Mouse (Mus musculus) adipocyte (in vitro differentiated cells): ENCODE measurements around the gene 4933407L21Rik.

ENCODE experiments used
- DNase-seq: peaks from one replicate; pipeline ENCODE4 v3.0.0-alpha.2; 2016; ENCODE audit warnings: low spot score

4933407L21Rik gene

DNA sequence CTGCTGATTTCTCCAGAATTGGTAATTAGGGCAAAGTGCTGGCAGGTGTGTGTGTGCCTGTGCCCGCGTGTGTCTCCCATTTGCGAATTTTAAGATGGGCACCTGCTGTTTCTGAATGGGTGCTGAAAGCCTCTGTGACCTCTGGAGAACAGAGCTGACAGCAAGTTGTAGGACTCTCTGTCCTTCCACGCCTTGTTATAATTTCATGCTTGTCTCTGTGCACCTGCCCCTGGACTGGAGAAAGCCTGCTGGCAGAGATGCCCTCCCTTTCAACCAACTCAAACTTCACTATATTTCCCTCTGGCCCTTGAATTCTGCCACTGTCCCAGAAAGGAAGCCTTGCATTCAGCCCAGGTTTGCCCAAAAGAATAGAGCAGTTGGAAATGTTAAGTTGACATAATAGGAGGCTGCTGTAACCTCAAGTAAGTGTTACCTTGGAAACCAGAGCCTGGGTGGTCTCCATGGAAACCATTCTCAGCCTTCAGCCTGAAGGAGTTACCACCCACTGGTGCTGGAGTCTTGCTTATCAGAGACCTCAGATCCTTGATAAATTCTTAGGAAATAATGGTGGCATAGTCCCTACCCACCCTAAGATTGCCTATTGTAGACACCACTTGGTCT, 11.3 kb upstream of the 4933407L21Rik start:
- DNase-seq, result no peak

GRCm38 (mm10) chr1:85919621-85920020, 8.7 kb upstream of the 4933407L21Rik start:
- no peak for DNase-seq

DNA sequence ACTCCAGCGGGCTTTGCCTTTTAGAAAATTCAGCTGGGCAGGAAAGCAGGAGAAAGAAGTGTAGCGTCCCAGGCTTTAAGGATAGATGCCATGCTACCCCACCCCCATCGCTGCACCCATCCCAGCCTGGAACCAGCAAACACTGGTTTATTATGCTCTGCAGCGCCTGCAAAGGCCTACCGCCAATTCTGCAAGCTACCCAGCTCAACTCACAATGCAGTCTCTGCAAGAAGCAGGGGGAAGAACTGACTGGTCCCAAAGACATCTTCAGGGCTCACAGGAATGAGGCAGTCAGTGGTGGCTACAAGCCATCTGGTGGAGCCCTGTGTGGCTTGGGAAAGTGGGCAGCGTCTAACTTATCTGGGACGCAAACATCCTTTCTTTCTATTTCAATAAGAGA, 6.6 kb upstream of the 4933407L21Rik start:
- DNase-seq, result no peak

DNA sequence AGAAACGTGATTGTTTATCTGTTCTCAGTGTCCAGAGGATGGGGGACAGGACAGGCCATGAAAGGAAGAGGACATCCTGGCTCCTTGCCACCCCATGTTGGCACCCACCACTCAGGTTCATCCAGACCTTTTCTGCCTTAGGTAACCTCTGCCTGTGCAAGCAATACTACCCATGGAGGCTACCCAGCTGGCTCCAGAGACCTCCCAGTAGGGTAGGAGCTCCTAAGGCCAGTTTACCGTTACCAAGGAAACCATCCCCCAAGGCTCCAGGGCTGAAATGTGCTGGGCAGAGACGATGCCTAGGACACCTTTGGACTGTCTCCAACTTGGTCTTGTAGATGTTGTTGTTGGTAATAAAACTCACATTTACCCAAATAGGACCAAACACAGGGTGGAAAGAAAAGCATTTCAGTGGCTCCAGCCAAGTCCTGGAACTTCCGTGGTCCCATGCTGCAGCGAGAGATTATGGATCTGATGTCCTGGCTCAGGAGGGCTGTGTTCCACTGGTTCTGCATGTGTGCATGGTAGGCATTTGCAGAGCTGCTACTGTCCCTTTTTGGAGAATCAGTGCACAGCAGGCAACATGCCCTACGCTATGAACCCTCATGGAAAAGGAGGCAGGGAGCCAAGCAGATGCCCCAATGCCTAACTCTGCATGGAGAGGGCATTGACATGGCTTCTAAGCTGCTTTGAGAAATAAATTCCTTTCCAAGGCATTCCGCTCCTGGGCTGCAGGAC, 6.0 kb upstream of the 4933407L21Rik start:
- DNase-seq, result no peak

DNA sequence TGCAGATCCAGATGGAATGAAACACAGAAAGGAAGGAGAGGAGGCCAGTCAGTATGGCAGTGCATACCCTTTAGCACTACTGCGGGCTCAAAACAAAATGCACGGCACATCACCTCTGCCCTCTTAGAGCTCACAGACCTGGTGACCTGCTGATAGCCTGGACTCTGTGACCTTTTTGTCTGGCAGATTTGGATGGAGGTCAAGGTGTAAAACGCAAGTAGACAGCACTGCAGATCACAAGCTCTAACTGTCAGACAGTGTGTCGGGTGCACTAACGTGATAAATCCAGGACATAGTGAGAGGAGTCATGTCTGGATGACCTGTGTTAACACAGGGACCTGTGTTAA, 5.4 kb upstream of the 4933407L21Rik start:
- DNase-seq, result no peak

- no peak for DNase-seq
Observed at GRCm38 (mm10) chr1:85925183-85925582, 3.1 kb upstream of the 4933407L21Rik start.

DNA sequence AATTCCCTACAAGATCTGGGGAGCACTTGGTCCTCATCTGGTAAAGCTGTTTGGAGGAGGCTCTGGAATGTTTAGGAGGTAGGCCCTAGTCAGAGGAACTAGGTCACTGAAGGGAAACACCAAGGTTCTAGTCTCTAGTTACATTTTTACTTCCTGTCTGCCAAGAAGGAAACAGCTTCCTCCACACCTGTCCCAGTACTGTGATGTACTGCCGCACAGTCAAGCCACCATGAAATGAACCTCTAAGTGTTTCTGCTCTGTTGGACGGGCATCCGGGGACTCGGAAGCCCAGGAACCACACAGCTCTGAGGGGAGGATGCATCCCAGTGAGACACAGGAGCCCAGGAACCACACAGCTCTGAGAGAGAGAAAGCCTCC, 394 bp downstream of the 4933407L21Rik start:
- no peak for DNase-seq

DNA sequence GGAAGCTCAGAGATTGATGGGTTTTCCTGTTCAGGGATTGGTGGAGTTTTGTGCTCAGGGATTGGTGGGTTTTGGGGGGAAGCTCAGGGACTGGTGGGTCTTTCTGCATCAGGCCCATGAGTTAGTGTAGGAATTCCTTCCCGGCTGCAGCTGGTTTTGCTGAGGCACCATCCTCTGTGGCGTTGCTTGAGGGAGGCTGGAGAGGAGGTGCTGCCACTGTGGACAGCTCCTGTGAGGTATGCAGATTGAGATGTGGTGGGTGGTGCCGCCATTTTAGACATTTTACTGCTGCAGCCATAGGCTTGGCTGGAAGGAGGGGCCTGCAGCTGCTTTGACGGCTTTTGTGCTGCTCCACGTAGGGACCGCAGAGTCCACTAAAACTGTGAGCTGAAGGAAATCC, 1.1 kb downstream of the 4933407L21Rik start:
- DNase-seq, result no peak

- DNase-seq, result no peak
Observed at GRCm38 (mm10) chr1:85931170-85931569, 2.9 kb downstream of the 4933407L21Rik start.

DNA sequence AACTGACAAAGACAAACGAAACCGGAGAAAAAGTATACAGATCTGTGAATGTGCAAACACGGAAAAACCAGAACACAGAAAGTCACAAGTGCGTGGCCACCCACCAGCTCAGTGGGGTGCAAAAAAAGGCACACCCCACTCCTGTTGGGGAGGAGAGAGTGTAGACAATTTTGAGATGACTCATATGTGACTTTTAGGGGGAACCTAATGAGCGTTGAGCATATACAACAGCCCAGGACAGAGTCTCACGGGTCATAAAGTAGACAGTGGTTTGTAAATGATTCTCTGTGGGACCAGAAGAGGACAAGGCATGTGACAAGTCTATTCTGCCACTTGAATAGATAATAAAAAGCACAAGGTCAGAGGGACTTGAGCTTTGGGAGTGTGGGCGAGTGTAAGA, 4.9 kb downstream of the 4933407L21Rik start:
- no peak for DNase-seq

DNA sequence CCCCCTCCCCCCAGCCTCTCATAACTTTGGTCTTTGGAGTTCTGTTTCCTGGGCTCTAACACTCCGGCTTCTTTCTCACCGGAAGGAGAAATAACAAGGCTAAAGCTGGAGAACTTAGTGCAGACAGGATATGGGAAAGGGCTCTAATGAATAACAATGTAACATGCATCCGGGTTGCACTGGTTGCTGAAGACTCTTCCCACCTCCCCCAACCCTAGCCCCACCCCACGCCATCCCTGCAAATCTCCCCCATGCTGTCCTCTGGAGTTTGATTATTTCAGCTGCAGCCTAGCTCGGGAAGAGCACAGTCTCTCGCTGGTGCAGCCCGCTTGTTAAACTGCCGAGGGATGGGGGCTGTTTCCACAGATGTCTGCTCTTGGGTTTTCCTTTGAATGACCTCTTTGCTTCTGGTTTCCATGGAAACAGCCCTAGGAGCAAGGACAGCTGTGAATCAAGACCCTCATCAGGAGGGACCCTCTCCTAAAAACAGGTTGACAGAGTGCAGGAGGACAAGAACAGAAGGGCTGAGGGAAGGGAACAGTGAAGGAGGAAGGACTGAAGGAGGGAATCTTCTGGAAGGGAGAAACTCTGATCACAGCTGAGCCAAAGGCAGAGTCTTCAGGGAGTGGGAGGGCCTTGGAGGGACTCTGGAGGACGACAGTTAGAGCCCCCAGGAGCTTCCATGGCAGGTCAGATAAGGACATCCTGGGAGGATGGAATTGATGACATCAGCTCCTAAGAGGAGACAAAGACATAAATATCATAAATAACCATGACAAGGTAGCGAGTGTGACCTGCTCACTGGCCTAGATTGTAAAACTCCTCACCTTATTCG, 5.6 kb downstream of the 4933407L21Rik start:
- no peak for DNase-seq

DNA sequence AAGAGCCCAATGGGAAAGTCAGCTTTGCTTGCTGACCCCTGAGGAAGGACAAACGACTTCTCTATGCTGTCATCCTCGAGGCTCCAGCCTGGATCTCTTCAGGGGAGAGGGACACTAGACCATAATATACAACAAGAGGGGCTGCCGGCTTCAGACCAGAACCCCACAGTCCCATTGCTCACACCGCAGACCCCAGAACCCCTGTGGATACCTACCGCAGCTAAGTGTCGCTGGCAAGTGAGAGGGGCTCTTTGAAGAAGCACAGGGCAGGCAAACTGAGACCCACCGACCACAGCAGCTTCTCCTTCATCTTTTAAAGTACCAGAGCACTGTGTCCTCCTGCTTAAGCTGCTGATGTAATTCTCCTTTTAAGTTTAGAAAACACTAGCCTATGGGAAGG, 6.3 kb downstream of the 4933407L21Rik start:
- DNase-seq, result no peak

- DNase-seq, result peak; percentile 54
Observed at GRCm38 (mm10) chr1:85935148-85935852, 7.0 kb downstream of the 4933407L21Rik start.

DNA sequence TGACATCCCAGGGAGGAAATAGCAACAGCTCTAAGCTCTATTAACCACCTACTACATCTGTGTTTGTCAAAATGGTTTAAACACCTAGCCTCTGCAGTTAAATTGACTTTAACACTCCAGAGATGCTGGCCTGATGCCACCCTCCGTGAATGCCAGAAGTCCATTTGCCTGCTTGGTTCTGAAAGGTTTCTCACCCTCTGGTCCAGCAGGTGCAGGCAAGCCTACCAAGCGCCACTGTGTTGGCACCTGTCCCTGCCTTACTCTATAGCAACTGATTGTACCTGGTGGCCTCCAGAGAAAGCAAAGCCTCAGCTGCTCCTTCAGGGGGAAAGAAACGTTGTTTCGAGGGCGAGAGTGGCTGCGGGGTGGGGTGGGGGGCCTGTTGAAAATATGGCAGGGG, 8.0 kb downstream of the 4933407L21Rik start:
- no peak for DNase-seq

DNA sequence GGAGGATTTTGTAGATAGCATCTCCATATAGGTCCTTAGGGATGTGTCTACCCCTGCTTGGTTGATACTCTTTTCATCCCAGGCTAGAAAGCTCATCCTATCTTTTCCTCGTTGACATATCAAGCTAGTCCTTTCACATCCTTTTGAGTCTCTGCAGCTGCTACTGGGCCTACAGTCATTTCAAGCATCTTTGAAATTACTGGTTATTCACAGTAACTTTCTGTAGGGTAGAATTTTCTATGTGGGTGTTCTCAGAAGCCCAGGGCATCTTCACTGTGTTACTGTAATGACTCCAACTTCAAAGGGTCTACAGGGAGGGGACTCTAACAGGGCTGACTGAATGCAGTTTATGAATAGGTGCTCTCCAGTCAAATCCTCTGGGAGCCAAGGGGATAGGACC, 9.0 kb downstream of the 4933407L21Rik start:
- no peak for DNase-seq

GRCm38 (mm10) chr1:85942318-85942717, 14.0 kb downstream of the 4933407L21Rik start:
- no peak for DNase-seq

- DNase-seq, result no peak
Observed at GRCm38 (mm10) chr1:85949085-85949684, 20.9 kb downstream of the 4933407L21Rik start.

DNA sequence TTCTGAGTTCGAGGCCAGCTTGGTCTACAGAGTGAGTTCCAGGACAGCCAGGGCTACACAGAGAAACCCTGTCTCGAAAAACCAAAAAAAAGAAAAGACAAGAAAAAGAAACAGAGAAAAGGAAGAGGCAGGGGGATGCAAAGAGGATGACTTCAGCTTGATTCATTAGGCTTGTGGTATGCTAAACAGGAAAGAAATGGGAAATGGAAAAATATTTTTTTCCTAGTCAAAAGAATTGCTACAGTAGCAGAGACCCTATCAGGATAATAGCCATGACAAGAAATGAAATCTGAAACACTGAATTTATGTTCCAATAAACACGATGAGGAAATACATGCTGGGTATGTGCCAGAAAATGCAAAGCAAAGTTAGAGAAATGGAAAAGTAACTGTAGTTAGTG, 26.9 kb downstream of the 4933407L21Rik start:
- DNase-seq, result no peak

- DNase-seq, result no peak
Observed at GRCm38 (mm10) chr1:85957290-85957689, 29.0 kb downstream of the 4933407L21Rik start.

DNA sequence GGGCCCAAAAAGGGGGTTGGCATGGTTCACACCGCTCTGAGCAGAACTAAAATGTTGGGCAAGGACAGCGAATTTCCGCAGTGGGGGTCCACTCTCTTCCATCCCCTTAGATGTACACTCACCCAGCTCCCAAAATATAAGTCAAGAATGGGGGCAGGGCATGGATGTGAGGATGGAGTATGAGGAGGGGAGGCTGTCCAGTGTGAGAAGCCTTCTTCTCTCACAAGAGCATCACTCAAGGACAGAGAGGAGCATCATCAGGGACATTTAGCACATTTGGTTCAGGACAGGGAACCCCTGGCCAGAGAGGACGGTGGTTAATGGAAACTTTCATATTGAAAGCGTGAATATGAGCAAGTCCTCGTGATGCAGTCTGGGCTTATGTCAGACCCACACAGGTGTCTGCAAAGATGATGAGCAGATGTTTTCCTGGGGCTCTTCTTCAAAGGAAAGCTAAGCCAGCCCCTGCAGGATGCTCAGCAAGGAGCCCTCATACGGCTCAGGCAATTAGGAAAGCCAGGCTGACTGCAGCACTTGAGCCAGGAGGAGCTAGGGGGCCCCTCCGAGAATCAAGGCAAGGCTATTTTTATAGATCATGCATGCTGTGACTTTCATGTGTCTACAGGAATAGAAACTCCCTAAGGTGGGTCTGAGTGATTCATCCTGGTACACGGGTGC, 29.8 kb downstream of the 4933407L21Rik start:
- DNase-seq, result no peak

DNA sequence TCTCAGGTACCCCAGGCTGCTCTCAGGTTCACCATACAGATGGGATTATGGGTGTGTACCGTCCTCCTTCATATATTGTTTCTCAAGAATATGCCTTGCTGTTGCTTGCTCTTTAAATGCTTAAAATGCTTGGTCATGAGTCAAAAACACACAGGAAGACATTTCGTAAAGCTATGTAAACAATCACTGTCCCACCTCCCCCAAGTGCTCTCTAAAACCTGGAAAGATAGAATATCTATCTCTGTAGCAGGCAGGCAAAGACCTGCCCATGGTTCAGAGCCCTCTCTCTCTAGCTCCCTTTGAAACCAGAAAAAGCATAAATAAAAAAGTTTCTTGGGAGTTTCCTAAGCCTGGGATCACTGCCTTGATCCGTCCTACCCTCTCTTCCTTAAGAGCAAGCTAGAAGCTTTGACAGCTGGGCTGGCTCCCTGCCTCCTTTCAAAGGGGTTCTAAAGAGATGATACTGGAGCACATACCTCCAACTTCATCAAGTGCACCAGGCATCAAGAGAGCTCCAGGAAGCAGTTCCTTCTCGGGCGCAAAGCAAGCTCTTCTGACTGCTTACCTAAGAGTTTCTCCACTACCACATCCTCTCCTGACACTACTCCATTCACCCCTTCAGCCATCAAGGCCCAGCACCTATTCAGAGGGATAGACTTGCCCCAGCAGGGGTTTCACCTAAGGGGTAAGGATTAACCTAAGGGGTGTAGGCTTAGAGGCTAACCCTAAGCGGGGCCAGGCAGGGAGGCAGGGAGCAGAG, 31.0 kb downstream of the 4933407L21Rik start:
- DNase-seq, result no peak
